Mouse (Mus musculus) bone marrow macrophage, adult 2 months (primary cell): ENCODE results near the gene Zfp637.

Experiments
- CTCF ChIP-seq: IDR thresholded peaks from 2 replicates; pipeline ENCODE4 v1.5.1; 2012; ENCODE audit warnings: low read depth, mild to moderate bottlenecking, low read length, moderate library complexity
- POLR2A ChIP-seq: IDR thresholded peaks from 2 replicates; pipeline ENCODE4 v1.6.1; 2012; ENCODE audit warnings: mild to moderate bottlenecking, low read depth, low read length, borderline replicate concordance

- TF ChIP-seq CTCF (no peak), POLR2A (no peak)
Observed at GRCm38 (mm10) chr6:117809816-117810215, 31.2 kb upstream of the Zfp637 start.
